ENCODE assay signal across 17 mouse cellular contexts in the genomic region with DNA sequence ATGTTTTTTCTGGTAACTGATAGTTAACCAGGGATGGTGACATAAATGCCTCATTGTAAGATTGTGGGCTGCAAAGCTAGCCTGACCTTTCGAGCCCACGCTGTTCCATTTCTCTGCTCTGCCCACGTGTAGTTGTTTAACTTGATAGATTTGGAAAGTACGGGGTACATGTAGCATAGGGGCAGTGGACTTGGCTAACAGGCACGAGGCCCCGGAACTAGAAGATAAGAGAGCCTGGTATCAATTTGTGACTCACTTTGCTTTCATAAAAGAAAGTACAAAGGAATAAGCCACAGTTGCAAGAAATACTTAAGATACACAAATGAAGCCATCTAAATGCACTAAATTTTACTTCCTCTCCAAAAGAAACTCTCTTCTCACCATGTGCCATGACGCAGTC.
"Had no signal": no experiment of that assay in that cellular context is flagged by ENCODE, and none has a peak within 500 bp of the region (broad histone marks: within the 10 kb centered on the region; RNA-seq: fewer than 3 reads in every experiment).

No protein-coding gene starts in this region.

- DNase-seq: retina, postnatal 1 day; right cerebral cortex, adult 18-20 months; right cerebral cortex, postnatal 14 days; right cerebral cortex, postnatal 25 days; right cerebral cortex, postnatal 4 days; spleen, adult 18-20 months; thymus, adult 18-20 months; thymus, adult 2 months; thymus, postnatal 14 days; thymus, postnatal 25 days; thymus, postnatal 36 days; thymus, postnatal 4 days had no signal

- H3K9ac ChIP-seq: neural tube, embryonic 12.5 days; neural tube, embryonic 13.5 days; neural tube, embryonic 15.5 days; stomach, embryonic 15.5 days had no signal

- H3K4me1 ChIP-seq: neural tube, embryonic 12.5 days; neural tube, embryonic 13.5 days; neural tube, embryonic 15.5 days; stomach, embryonic 15.5 days had no signal

- H3K9me3 ChIP-seq: neural tube, embryonic 12.5 days; neural tube, embryonic 13.5 days; neural tube, embryonic 15.5 days; stomach, embryonic 15.5 days had no signal

- H3K27ac ChIP-seq: neural tube, embryonic 12.5 days; neural tube, embryonic 13.5 days; neural tube, embryonic 15.5 days; stomach, embryonic 15.5 days; stomach, postnatal 0 days had no signal

- H3K4me2 ChIP-seq: neural tube, embryonic 12.5 days; neural tube, embryonic 13.5 days; neural tube, embryonic 15.5 days; stomach, embryonic 15.5 days had no signal

- H3K27me3 ChIP-seq: neural tube, embryonic 12.5 days; neural tube, embryonic 13.5 days; neural tube, embryonic 15.5 days; stomach, embryonic 15.5 days had no signal

- H3K4me3 ChIP-seq: neural tube, embryonic 12.5 days; neural tube, embryonic 13.5 days; neural tube, embryonic 15.5 days; stomach, embryonic 15.5 days had no signal

- H3K36me3 ChIP-seq: neural tube, embryonic 12.5 days; neural tube, embryonic 13.5 days; neural tube, embryonic 15.5 days; stomach, embryonic 15.5 days had no signal
